Mouse (Mus musculus): ENCODE data around the gene Chst11. TPM values are rescaled to one million over a fixed set of nuclear protein-coding genes. Genes with fewer than 3 reads are reported as not detected.

The Chst11 gene
- polyA plus RNA-seq, 1 experiment = 21.1 TPM

DNA sequence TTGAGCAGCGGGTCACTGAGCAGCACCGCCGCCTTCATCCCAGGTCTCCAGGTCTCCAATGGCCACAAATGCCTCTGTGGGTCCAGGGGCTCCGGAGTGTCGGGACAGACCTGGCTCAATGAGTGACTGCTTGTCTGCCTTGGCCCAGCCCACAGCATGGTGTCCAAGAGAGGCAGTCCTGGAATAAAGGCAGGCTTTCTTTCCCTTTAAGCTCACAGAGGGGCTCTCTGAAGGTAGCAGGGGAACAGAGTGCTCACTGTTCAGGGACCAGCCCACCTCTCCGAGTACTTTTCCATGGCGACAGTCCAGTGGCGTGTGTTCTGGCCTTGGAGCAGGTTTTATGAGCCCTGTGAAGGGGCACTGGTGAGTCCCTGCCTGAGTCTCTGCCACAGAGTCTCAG lies 145.3 kb downstream of the Chst11 start:
- DNase-seq = no peak
- Histone ChIP-seq H3K4me1 (ENCODE audit: control insufficient read depth, insufficient read depth, low read length) (peaks cover 37% of the 10 kb centered on the region), H3K4me3 (replicated peaks; ENCODE audit: insufficient read depth, low read depth, low read length) (no peak overlapping the region), H3K27ac (ENCODE audit: insufficient read depth, low read length) (no peak overlapping the region), H3K27me3 (ENCODE audit: control insufficient read depth, insufficient read depth, low read length) (no peaks in the 10 kb centered on the region)
- TF ChIP-seq POLR2A (IDR thresholded peaks at IDR 0.05; ENCODE audit: borderline replicate concordance, insufficient read depth, low read length) (no peak), CTCF (IDR thresholded peaks at IDR 0.05; ENCODE audit: borderline replicate concordance, insufficient read depth, low read depth, low read length) (no peak)
- 58% methylated on average over 8 of the region's 8 CpGs for WGBS

DNA sequence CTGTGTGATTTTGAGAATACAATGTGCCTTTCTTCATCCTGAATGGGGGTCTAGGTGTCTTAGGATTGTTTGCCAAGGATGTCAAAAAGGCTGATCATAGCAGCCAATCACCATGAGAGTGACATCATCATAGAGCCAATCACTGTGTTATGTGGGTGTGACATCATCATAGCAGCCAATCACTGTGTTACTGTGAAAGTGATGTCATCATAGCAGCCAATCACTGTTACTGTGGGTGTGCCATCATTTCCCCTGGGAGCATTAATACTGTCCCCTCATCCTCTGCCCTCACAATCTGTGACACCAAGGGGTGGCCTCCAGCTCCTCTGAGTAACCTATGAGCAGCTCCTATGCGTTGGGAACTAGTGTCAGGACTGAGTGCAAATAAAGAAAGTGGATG lies 146.6 kb downstream of the Chst11 start:
- Histone ChIP-seq H3K27me3 (ENCODE audit: control insufficient read depth, insufficient read depth, low read length) (no peaks in the 10 kb centered on the region), H3K4me3 (replicated peaks; ENCODE audit: insufficient read depth, low read depth, low read length) (no peak overlapping the region), H3K4me1 (ENCODE audit: control insufficient read depth, insufficient read depth, low read length) (peaks cover 46% of the 10 kb centered on the region), H3K27ac (ENCODE audit: insufficient read depth, low read length) (no peak overlapping the region)
- DNase-seq = no peak
- TF ChIP-seq POLR2A (IDR thresholded peaks at IDR 0.05; ENCODE audit: borderline replicate concordance, insufficient read depth, low read length) = no peak
- TF ChIP-seq CTCF (IDR thresholded peaks at IDR 0.05; ENCODE audit: borderline replicate concordance, insufficient read depth, low read depth, low read length) = no peak
- 97% methylated on average over 1 of the region's 1 CpGs for WGBS

DNA sequence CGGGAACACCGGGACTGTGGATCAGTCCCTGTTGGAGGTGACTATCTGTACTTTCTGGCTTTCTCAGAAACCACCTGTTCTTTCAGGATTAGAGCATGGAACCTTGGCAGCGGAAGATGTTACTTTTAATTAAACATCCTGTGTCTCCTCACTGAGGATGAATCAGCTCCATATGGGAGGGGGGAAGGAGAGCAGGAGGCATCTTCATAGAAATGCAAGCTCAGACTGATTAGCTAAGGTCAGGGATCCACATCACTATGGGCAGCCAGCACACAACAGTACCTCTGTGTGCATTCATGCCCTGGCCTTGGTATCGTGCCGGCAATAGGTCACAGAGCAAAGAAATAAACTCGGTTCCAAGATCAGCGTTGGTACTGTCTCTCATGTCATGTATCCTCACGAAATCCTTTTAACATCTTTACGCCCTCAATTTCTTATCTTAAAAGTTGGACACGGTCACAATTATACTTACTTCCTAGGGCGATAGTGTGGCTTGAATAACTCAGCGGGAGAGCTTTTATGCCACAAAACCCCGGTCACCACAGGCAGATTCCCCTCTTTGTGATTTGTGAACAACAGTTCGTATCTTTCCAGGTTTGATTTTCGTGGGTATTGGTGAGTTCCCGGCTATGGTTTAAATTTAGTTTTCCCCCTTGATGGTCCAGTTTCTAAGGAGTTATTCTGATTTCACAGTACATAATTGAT lies 148.7 kb downstream of the Chst11 start:
- peak; percentile 30 to 77 for DNase-seq
- H3K27me3 ChIP-seq (ENCODE audit: control insufficient read depth, insufficient read depth, low read length) = no peaks in the 10 kb centered on the region
- TF ChIP-seq POLR2A (IDR thresholded peaks at IDR 0.05; ENCODE audit: borderline replicate concordance, insufficient read depth, low read length) = no peak
- TF ChIP-seq CTCF (IDR thresholded peaks at IDR 0.05; ENCODE audit: borderline replicate concordance, insufficient read depth, low read depth, low read length) = no peak
- H3K4me3 ChIP-seq (replicated peaks; ENCODE audit: insufficient read depth, low read depth, low read length) = no peak overlapping the region
- peaks cover 49% of the 10 kb centered on the region for H3K4me1 ChIP-seq (ENCODE audit: control insufficient read depth, insufficient read depth, low read length)
- H3K27ac ChIP-seq (ENCODE audit: insufficient read depth, low read length) = no peak overlapping the region
- 44% methylated on average over 16 of the region's 16 CpGs for WGBS

DNA sequence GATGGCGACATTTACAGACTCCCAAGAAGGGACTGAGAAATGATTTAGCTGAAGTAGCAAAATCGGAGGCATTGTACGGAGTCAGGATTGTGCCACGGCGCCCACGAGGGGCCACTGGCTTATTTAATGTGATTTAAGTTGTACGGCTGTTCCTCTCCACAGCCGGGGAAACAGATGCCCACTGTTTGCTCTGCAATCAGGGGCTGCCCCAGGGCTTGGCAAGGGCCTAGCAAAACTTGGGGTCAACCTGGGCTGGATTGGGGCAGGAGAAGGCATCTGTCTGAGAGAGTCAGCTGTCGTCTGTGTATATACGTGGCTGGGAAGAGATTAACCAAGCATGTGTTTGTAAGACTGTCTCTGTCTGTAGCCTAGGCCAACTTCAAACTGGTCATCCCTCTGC lies 149.6 kb downstream of the Chst11 start:
- whole genome bisulfite sequencing = 64% methylated on average over 10 of the region's 10 CpGs
- no peak for DNase-seq

DNA sequence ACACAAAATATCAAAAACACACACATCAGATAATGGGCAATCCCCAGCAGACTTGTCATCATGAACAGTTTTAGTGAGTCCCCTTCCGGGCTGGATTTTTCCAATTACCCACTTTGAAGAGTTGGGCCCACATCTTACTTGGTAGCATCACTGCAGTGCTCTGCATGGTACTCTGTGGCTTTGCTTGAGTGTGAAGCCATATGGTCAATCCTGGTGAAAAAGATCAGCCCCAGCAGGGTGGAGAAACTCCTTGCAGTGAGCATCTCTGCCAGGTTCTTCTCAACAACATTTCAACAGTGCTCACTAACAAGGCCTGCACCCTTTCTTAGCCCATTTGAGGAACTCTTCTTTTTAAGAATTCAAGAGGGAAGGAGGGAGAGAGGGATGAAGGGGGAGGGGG lies 150.7 kb downstream of the Chst11 start:
- H3K4me3 ChIP-seq (replicated peaks; ENCODE audit: insufficient read depth, low read depth, low read length) = no peak overlapping the region
- peaks cover 37% of the 10 kb centered on the region for H3K4me1 ChIP-seq (ENCODE audit: control insufficient read depth, insufficient read depth, low read length)
- no peak overlapping the region for H3K27ac ChIP-seq (ENCODE audit: insufficient read depth, low read length)
- TF ChIP-seq CTCF (IDR thresholded peaks at IDR 0.05; ENCODE audit: borderline replicate concordance, insufficient read depth, low read depth, low read length) (no peak), POLR2A (IDR thresholded peaks at IDR 0.05; ENCODE audit: borderline replicate concordance, insufficient read depth, low read length) (no peak)
- WGBS = 47% methylated on average over 1 of the region's 1 CpGs
- no peaks in the 10 kb centered on the region for H3K27me3 ChIP-seq (ENCODE audit: control insufficient read depth, insufficient read depth, low read length)
- DNase-seq = peak; percentile 43 to 68

More for the DNA sequence above, 149.6 kb downstream of the Chst11 start:
- Histone ChIP-seq H3K27me3 (ENCODE audit: control insufficient read depth, insufficient read depth, low read length) (no peaks in the 10 kb centered on the region), H3K27ac (ENCODE audit: insufficient read depth, low read length) (no peak overlapping the region; the same call in 1 of the 2 replicates), H3K4me1 (ENCODE audit: control insufficient read depth, insufficient read depth, low read length) (peaks cover 45% of the 10 kb centered on the region), H3K4me3 (replicated peaks; ENCODE audit: insufficient read depth, low read depth, low read length) (no peak overlapping the region)
- no peak for TF ChIP-seq POLR2A (IDR thresholded peaks at IDR 0.05; ENCODE audit: borderline replicate concordance, insufficient read depth, low read length)
- no peak for TF ChIP-seq CTCF (IDR thresholded peaks at IDR 0.05; ENCODE audit: borderline replicate concordance, insufficient read depth, low read depth, low read length)

DNA sequence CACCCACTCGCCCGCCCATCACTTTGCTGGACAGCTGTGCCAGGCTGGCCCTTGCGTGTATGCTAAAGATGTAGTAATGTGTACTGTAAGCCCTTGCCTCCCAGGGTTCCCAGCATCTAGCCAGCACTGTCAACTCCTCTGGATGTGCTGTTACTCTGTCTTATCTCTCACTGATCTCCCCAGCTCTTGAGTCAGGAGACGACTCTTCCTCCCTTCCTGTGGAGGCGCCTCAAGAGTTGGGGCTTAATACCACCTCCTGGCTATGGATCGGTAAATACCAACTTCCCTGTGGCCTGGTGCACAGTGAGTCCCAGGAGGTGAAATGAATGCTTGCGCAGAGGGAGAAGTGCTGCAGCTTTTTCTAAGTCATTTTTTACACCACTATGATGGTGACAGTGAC lies 151.8 kb downstream of the Chst11 start:
- TF ChIP-seq POLR2A (IDR thresholded peaks at IDR 0.05; ENCODE audit: borderline replicate concordance, insufficient read depth, low read length) (no peak), CTCF (IDR thresholded peaks at IDR 0.05; ENCODE audit: borderline replicate concordance, insufficient read depth, low read depth, low read length) (no peak)

DNA sequence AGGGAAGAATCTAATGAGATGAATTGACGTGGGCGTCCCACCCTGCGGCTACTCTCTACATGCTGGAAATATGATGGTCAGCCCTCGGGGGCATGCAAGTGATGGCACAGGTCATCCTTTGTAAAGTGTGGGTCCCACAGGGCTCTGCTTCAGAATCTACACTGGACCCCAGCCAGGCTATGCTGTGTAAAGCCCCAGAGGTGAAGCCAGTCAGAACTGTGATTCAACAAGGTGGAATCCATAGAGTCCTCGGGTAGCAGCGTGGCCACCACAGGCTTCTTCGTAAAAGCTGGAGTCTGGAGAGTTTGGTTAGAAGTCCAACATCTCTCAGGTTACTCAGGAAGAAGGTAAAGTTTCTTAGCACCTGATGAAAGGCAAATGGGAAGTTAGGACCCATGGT lies 154.0 kb downstream of the Chst11 start:
- 97% methylated on average over 7 of the region's 7 CpGs for WGBS
- H3K27ac ChIP-seq (ENCODE audit: insufficient read depth, low read length) = no peak overlapping the region
- no peak overlapping the region for H3K4me3 ChIP-seq (replicated peaks; ENCODE audit: insufficient read depth, low read depth, low read length)
- peaks cover 36% of the 10 kb centered on the region for H3K4me1 ChIP-seq (ENCODE audit: control insufficient read depth, insufficient read depth, low read length)
- H3K27me3 ChIP-seq (ENCODE audit: control insufficient read depth, insufficient read depth, low read length) = no peaks in the 10 kb centered on the region
- no peak for DNase-seq
- TF ChIP-seq POLR2A (IDR thresholded peaks at IDR 0.05; ENCODE audit: borderline replicate concordance, insufficient read depth, low read length) = no peak
- no peak for TF ChIP-seq CTCF (IDR thresholded peaks at IDR 0.05; ENCODE audit: borderline replicate concordance, insufficient read depth, low read depth, low read length)

More for the DNA sequence above, 151.8 kb downstream of the Chst11 start:
- H3K27ac ChIP-seq (ENCODE audit: insufficient read depth, low read length) = no peak overlapping the region
- H3K27me3 ChIP-seq (ENCODE audit: control insufficient read depth, insufficient read depth, low read length) = no peaks in the 10 kb centered on the region
- H3K4me3 ChIP-seq (replicated peaks; ENCODE audit: insufficient read depth, low read depth, low read length) = no peak overlapping the region
- 95% methylated on average over 7 of the region's 7 CpGs for WGBS
- H3K4me1 ChIP-seq (ENCODE audit: control insufficient read depth, insufficient read depth, low read length) = peaks cover 37% of the 10 kb centered on the region
- DNase-seq = no peak

DNA sequence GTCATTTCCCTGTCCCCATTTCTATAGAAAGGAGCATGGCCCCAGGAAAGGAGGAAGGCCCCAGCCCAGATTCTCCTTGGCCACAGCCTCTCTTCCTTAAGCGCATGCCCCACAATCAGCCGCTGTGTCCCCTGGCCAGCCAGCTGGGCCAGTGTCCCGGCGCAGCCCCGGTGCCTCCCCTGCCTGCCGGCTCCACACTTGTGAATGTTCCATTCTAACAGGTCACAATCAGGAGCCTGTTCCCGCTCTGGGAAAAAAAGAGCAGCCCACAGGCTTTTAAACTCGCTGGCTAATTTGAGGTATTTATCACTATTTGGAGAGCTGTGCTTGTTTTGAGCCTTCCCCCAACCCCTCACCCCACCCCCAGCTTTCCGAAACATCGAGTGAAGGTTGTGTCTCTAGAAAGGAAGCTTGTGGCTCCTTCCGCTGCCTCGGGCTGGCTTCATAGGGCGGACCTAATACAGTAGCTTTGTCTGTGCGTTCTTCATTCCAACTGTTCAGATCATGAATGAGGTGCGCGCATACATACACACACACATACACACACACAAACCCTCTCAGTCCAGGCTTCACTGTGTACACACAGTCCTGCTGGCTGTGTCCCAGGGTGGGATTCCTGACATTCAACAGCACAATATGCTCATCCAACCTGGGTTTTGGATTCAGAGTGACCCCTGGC lies 155.1 kb downstream of the Chst11 start:
- peak in 1 of 2 experiments; percentile 30 for DNase-seq
- H3K27me3 ChIP-seq (ENCODE audit: control insufficient read depth, insufficient read depth, low read length) = no peaks in the 10 kb centered on the region
- peaks cover 30% of the 10 kb centered on the region for H3K4me1 ChIP-seq (ENCODE audit: control insufficient read depth, insufficient read depth, low read length)
- 84% methylated on average over 16 of the region's 16 CpGs for WGBS
- no peak overlapping the region for H3K4me3 ChIP-seq (replicated peaks; ENCODE audit: insufficient read depth, low read depth, low read length)
- H3K27ac ChIP-seq (ENCODE audit: insufficient read depth, low read length) = no peak overlapping the region; the same call in 1 of the 2 replicates
- no peak for TF ChIP-seq POLR2A (IDR thresholded peaks at IDR 0.05; ENCODE audit: borderline replicate concordance, insufficient read depth, low read length)
- no peak for TF ChIP-seq CTCF (IDR thresholded peaks at IDR 0.05; ENCODE audit: borderline replicate concordance, insufficient read depth, low read depth, low read length)
